Mouse (Mus musculus) CD8-positive naive resting alpha-beta T cell, adult 2 months (primary cell): Measurements from ENCODE around the gene Agap2.
"Not testable (repeated sequence)": the region's sequence is repeated elsewhere in the genome, so short reads cannot be mapped to it uniquely, and the experiment has no call there.

ENCODE experiments used
- DNase-seq, 2 experiments: peaks; one replicate each; pipeline ENCODE4 v3.0.0; 2022; ENCODE audit warnings: low read depth in 2 of 2, low spot score in 2 of 2

Agap2 gene

GRCm38 (mm10) chr10:127132469-127132868 is 57.4 kb downstream of the Agap2 start:
- no peak for DNase-seq

GRCm38 (mm10) chr10:127134394-127135035 is 59.4 kb downstream of the Agap2 start:
- not testable (repeated sequence) for DNase-seq

- peak; percentile 70 to 73 for DNase-seq
Observed at GRCm38 (mm10) chr10:127135118-127135836, 60.2 kb downstream of the Agap2 start.

GRCm38 (mm10) chr10:127136510-127136909 is 61.4 kb downstream of the Agap2 start:
- DNase-seq, result peak; percentile 74 to 75

- no peak for DNase-seq
Observed at GRCm38 (mm10) chr10:127137896-127138295, 62.8 kb downstream of the Agap2 start.

- no peak for DNase-seq
Observed at GRCm38 (mm10) chr10:127138328-127139141, 63.5 kb downstream of the Agap2 start.

GRCm38 (mm10) chr10:127140971-127141370 is 65.9 kb downstream of the Agap2 start:
- no peak for DNase-seq

GRCm38 (mm10) chr10:127141500-127141899 is 66.4 kb downstream of the Agap2 start:
- peak; percentile 75 to 81 for DNase-seq
